Mouse (Mus musculus) kidney, postnatal 0 days (tissue): Measurements from ENCODE around the gene Nlrc5. TPM values are rescaled to one million over a fixed set of nuclear protein-coding genes. Genes with fewer than 3 reads are reported as not detected.

Experiments used
- ATAC-seq: fragments of 200-750 bp; cut with Nextera tagmentation; replicated peaks from 2 replicates; pipeline ENCODE4 v1.8.0; 2017; ENCODE audit warnings: low read depth, moderate number of reproducible peaks, moderate TSS enrichment, moderate library complexity; ENCODE audit not compliant: low FRiP score
- DNase-seq: peaks from one replicate; pipeline ENCODE4 v3.0.0-alpha.2; 2016; ENCODE audit warnings: low spot score
- H3K27ac ChIP-seq: fragments of 300-500 bp; sonication (generic); 2 replicates; pipeline ENCODE4 v1.5.1; 2014; ENCODE audit warnings: mild to moderate bottlenecking
- H3K27me3 ChIP-seq: fragments of 300-500 bp; sonication (generic); 2 replicates; pipeline ENCODE4 v1.6.1; 2014; ENCODE audit warnings: low read length, mixed read lengths; ENCODE audit not compliant: insufficient read depth
- H3K36me3 ChIP-seq: fragments of 300-500 bp; sonication (generic); 2 replicates; pipeline ENCODE4 v1.6.1; 2014; ENCODE audit warnings: low read length, mixed read lengths; ENCODE audit not compliant: insufficient read depth
- H3K4me1 ChIP-seq: fragments of 300-500 bp; sonication (generic); replicated peaks from 2 replicates; pipeline ENCODE4 v1.6.1; 2014; ENCODE audit warnings: antibody characterized with exemption, low read length, mixed read lengths; ENCODE audit not compliant: insufficient read depth
- H3K4me2 ChIP-seq: fragments of 300-500 bp; sonication (generic); 2 replicates; pipeline ENCODE4 v1.6.1; 2014; ENCODE audit warnings: mild to moderate bottlenecking, low read length, moderate library complexity, mixed read lengths
- H3K4me3 ChIP-seq: fragments of 300-500 bp; sonication (generic); replicated peaks from 2 replicates; pipeline ENCODE4 v1.5.1; 2014; ENCODE audit warnings: low read depth, low read length
- H3K9ac ChIP-seq: fragments of 300-500 bp; sonication (generic); 2 replicates; pipeline ENCODE4 v1.6.1; 2014; ENCODE audit warnings: low read depth, low read length
- H3K9me3 ChIP-seq: fragments of 300-500 bp; sonication (generic); replicated peaks from 2 replicates; pipeline ENCODE4 v1.6.1; 2016; ENCODE audit warnings: low read length, inconsistent platforms, mixed read lengths
- CTCF ChIP-seq: IDR thresholded peaks from 2 replicates; pipeline ENCODE4 v1.5.1; 2016; ENCODE audit warnings: antibody characterized with exemption, low read depth, mild to moderate bottlenecking, moderate library complexity
- WGBS: fragments of 180-500 bp; shearing (Covaris S2); extraction: QIAGEN DNeasy Blood & Tissue Kit; methylation state at CpG from one replicate; pipeline ENCODE4 v1.1.7; 2014; 5-methylcytosine and 5-hydroxymethylcytosine counted together
- polyA plus RNA-seq: library from polyadenylated mRNA; unstranded; fragments of >200 nt; fragmentation: Nextera tagmentation; extraction: Ambion mirVana; gene quantifications from 2 replicates; pipeline ENCODE4 v1.2.1, GENCODE M21; 2015

Nlrc5 gene
- polyA plus RNA-seq, 1 experiment from 2014 or later: 0.28 TPM

DNA sequence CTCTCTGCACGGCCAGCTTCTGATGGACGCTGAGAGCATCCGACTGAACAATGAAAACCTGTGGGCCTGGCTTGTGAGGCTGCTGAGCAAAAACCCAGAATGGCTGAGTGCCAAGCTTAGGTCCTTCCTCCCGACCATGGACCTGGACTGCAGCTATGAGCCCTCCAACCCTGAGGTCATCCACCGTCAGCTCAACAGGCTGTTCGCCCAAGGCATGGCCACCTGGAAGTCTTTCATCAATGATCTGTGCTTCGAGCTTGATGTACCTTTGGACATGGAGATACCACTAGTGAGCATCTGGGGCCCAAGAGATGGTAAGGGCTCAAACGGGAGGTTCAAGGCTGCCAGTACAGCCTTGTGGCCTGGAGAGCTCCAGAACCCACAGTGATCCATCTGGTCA is 38.6 kb downstream of the Nlrc5 start:
- H3K27me3 ChIP-seq: no peaks in the 10 kb centered on the region
- 74% methylated on average over 8 of the region's 8 CpGs for WGBS
- H3K36me3 ChIP-seq: no peaks in the 10 kb centered on the region
- H3K9me3 ChIP-seq: no peaks in the 10 kb centered on the region
- TF ChIP-seq CTCF: no peak
- no peak overlapping the region for H3K9ac ChIP-seq
- H3K27ac ChIP-seq: no peak overlapping the region
- no peak for ATAC-seq
- H3K4me1 ChIP-seq: no peaks in the 10 kb centered on the region
- no peak overlapping the region for H3K4me3 ChIP-seq
- H3K4me2 ChIP-seq: no peak overlapping the region
- no peak for DNase-seq

- H3K27me3 ChIP-seq: no peaks in the 10 kb centered on the region
- no peak overlapping the region for H3K4me2 ChIP-seq
- no peak for DNase-seq
- no peak for ATAC-seq
- no peak overlapping the region for H3K27ac ChIP-seq
- H3K4me3 ChIP-seq: no peak overlapping the region
- H3K9me3 ChIP-seq: no peaks in the 10 kb centered on the region
- TF ChIP-seq CTCF: no peak
- 79% methylated on average over 21 of the region's 21 CpGs for WGBS
- no peaks in the 10 kb centered on the region for H3K4me1 ChIP-seq
- H3K9ac ChIP-seq: no peak overlapping the region
- no peaks in the 10 kb centered on the region for H3K36me3 ChIP-seq
Measured at GRCm38 (mm10) chr8:94473431-94473830, 39.3 kb downstream of the Nlrc5 start.

DNA sequence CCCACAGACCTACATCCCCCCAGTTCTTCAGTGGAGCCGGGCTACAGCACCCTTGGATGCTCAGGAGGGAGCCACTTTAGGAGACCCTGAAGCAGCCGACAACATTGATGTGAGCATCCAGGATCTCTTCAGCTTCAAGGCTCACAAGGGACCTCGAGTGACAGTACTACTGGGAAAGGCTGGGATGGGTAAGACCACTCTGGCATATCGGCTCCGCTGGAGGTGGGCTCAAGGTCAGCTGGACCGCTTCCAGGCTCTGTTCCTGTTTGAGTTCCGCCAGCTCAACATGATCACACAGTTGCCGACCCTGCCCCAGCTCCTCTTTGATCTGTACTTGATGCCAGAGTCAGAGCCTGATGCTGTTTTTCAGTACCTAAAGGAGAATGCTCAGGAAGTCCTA is 41.6 kb downstream of the Nlrc5 start:
- Histone ChIP-seq H3K9ac (no peak overlapping the region), H3K4me2 (no peak overlapping the region), H3K36me3 (no peaks in the 10 kb centered on the region), H3K4me3 (no peak overlapping the region), H3K4me1 (no peaks in the 10 kb centered on the region), H3K27ac (no peak overlapping the region), H3K27me3 (no peaks in the 10 kb centered on the region), H3K9me3 (no peaks in the 10 kb centered on the region)
- no peak for TF ChIP-seq CTCF
- no peak for ATAC-seq
- no peak for DNase-seq
- WGBS: 69% methylated on average over 8 of the region's 8 CpGs

GRCm38 (mm10) chr8:94476846-94477245 is 42.7 kb downstream of the Nlrc5 start:
- no peak overlapping the region for H3K9ac ChIP-seq
- H3K4me3 ChIP-seq: no peak overlapping the region
- H3K27ac ChIP-seq: no peak overlapping the region
- DNase-seq (no peak), ATAC-seq (no peak)
- H3K27me3 ChIP-seq: no peaks in the 10 kb centered on the region
- H3K4me2 ChIP-seq: no peak overlapping the region
- no peak for TF ChIP-seq CTCF
- H3K36me3 ChIP-seq: no peaks in the 10 kb centered on the region
- no peaks in the 10 kb centered on the region for H3K9me3 ChIP-seq
- WGBS: 80% methylated on average over 7 of the region's 7 CpGs
- H3K4me1 ChIP-seq: no peaks in the 10 kb centered on the region

GRCm38 (mm10) chr8:94482051-94482450 is 47.9 kb downstream of the Nlrc5 start:
- no peaks in the 10 kb centered on the region for H3K27me3 ChIP-seq
- ATAC-seq: no peak
- DNase-seq: peak; percentile 11

DNA sequence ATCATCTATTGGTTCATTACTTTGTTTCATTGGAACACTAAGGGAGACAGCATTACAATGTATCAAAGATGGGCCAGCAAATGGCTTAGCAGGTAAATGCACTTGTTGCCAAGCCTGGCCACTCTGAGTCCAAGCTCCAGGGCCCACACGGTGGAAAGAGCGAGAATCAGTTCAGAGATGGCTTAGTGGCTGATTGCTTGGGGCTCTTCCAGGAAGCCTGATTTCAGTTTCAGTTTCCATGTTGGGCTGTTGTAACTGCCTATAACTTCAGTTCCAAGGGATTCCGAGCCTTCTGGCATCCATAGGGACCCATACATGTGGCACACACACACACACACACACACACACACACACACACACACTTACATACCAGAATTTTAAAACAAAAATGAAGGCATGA is 51.1 kb downstream of the Nlrc5 start:
- ATAC-seq (no peak), DNase-seq (no peak)
- no peaks in the 10 kb centered on the region for H3K36me3 ChIP-seq
- no peaks in the 10 kb centered on the region for H3K27me3 ChIP-seq
- WGBS: 68% methylated on average over 3 of the region's 3 CpGs
- no peak overlapping the region for H3K4me2 ChIP-seq
- TF ChIP-seq CTCF: no peak
- no peaks in the 10 kb centered on the region for H3K4me1 ChIP-seq
- H3K27ac ChIP-seq: no peak overlapping the region
- no peaks in the 10 kb centered on the region for H3K9me3 ChIP-seq
- no peak overlapping the region for H3K4me3 ChIP-seq
- H3K9ac ChIP-seq: no peak overlapping the region

More at GRCm38 (mm10) chr8:94482051-94482450, 47.9 kb downstream of the Nlrc5 start:
- Histone ChIP-seq H3K4me1 (no peaks in the 10 kb centered on the region), H3K4me2 (no peak overlapping the region), H3K27ac (no peak overlapping the region), H3K9ac (no peak overlapping the region), H3K36me3 (no peaks in the 10 kb centered on the region), H3K9me3 (no peaks in the 10 kb centered on the region), H3K4me3 (no peak overlapping the region)
- no peak for TF ChIP-seq CTCF
- WGBS: 3% methylated on average over 6 of the region's 6 CpGs

- WGBS: 23% methylated on average over 2 of the region's 2 CpGs
- Histone ChIP-seq H3K27me3 (no peaks in the 10 kb centered on the region), H3K36me3 (no peaks in the 10 kb centered on the region), H3K27ac (no peak overlapping the region), H3K4me2 (no peak overlapping the region), H3K9ac (no peak overlapping the region), H3K4me1 (no peaks in the 10 kb centered on the region), H3K4me3 (no peak overlapping the region), H3K9me3 (no peaks in the 10 kb centered on the region)
- ATAC-seq (no peak), DNase-seq (peak; percentile 76)
- peak; percentile 72 for TF ChIP-seq CTCF
Measured at GRCm38 (mm10) chr8:94485882-94486281, 51.7 kb downstream of the Nlrc5 start.
